Mouse (Mus musculus): ENCODE measurements at regions not wholly inside any gene's neighbourhood (a gene's known extent, or its start where the extent isn't known, plus 50 kb on each side); places are given as distances from the start of the nearest gene placed in this dataset.
A peak's percentile ranks its signal among the peaks of the same experiment; 100 is the strongest.
"Not testable (repeated sequence)": the region's sequence is repeated elsewhere in the genome, so short reads cannot be mapped to it uniquely, and the experiment has no call there.

- not testable (repeated sequence) for H3K27ac ChIP-seq; H3K36me3 ChIP-seq; H3K4me3 ChIP-seq; H3K9me3 ChIP-seq; DNase-seq (ENCODE audit: low spot score); H3K4me1 ChIP-seq; H3K27me3 ChIP-seq (ENCODE audit: insufficient read depth, poor library complexity, severe bottlenecking)
- 35% methylated on average over 7 of the region's 7 CpGs for WGBS
These were observed 65.3 kb downstream of the Gm15023 start for GRCm38 (mm10) chrX:135112109-135112508.

DNA sequence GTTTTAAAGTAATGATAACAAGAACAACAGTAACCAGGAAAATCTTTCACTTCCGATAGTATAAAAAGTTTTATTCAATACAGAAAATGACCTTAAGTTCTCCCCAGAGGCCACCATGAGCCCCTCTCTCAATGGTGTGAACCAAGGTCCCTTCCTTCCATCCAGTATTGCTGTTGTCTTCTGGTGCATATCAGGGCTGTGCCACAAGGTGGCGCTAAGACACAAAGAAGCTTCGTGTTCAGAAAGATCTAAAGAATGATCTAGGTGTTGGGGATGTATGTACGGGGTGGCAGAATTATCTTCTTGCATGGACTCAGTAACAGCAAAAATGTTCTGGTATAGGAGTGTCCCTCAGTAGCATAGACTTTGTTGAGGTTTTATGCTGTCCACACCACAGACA is 66.6 kb downstream of the Gm15023 start:
- H3K9me3 ChIP-seq; DNase-seq (ENCODE audit: low spot score); H3K27me3 ChIP-seq (ENCODE audit: insufficient read depth, poor library complexity, severe bottlenecking); H3K4me3 ChIP-seq; H3K27ac ChIP-seq; H3K4me1 ChIP-seq; H3K36me3 ChIP-seq: not testable (repeated sequence)
- 11% methylated on average over 4 of the region's 4 CpGs for WGBS

DNA sequence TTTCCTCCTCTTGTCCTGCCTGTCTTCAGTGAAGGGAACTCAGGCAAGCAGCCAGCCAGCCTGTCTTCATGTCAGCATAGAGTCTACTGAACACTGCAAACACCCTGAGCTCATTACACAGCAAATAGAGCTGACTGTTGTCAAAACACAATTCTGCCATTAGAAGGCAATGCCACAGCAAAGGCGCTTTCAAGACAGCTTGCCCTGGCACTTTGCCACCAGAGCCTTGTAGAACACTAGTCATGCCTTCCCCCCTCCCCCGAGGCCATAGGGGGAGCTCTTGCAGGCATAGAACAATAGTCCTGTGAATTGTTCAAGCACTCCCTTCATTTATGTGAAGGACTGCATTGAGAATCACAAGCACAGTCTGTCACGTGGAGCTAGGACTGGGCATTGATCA is 75.8 kb downstream of the Gm15023 start:
- no peak overlapping the region for H3K27ac ChIP-seq
- no peaks in the 10 kb centered on the region for H3K36me3 ChIP-seq
- no peaks in the 10 kb centered on the region for H3K9me3 ChIP-seq
- no peaks in the 10 kb centered on the region for H3K4me1 ChIP-seq
- H3K4me3 ChIP-seq = no peak overlapping the region
- H3K27me3 ChIP-seq (ENCODE audit: insufficient read depth, poor library complexity, severe bottlenecking) = peaks cover 4% of the 10 kb centered on the region; the same call in 1 of the 2 replicates
- whole genome bisulfite sequencing = 62% methylated on average over 3 of the region's 3 CpGs
- no peak for DNase-seq (ENCODE audit: low spot score)

- Histone ChIP-seq H3K27ac (no peak overlapping the region), H3K4me1 (no peaks in the 10 kb centered on the region), H3K27me3 (ENCODE audit: insufficient read depth, poor library complexity, severe bottlenecking) (peaks cover 14% of the 10 kb centered on the region; the same call in 1 of the 2 replicates), H3K36me3 (no peaks in the 10 kb centered on the region), H3K4me3 (no peak overlapping the region), H3K9me3 (no peaks in the 10 kb centered on the region)
- DNase-seq (ENCODE audit: low spot score) = no peak
These were observed 79.3 kb downstream of the Gm15023 start for GRCm38 (mm10) chrX:135098101-135098500.

DNA sequence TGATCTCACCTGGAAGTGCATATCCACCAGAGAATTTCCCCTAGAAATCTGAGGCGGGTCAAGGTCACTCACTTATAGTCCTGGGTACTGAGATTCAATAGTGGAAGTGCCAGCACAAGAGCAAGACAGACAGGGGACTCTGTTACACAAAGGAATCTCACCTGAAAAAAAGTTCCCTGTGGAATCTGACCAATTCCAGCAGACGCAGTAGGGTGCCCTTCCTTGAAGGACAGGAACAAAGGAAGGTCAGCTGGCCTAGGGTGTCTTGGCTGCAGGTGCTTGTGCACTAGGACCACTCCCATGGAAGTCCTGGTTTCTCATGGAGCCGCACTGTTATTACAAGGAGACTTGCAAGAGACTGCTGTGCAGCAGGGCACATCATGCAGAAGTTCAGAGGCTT is 81.2 kb downstream of the Gm15023 start:
- no peaks in the 10 kb centered on the region for H3K36me3 ChIP-seq
- no peak for DNase-seq (ENCODE audit: low spot score)
- no peak overlapping the region for H3K4me3 ChIP-seq
- H3K9me3 ChIP-seq = no peaks in the 10 kb centered on the region
- no peak overlapping the region for H3K27ac ChIP-seq
- H3K4me1 ChIP-seq = no peaks in the 10 kb centered on the region
- H3K27me3 ChIP-seq (ENCODE audit: insufficient read depth, poor library complexity, severe bottlenecking) = peaks cover 14% of the 10 kb centered on the region; the same call in 1 of the 2 replicates
- WGBS = 61% methylated on average over 3 of the region's 3 CpGs

GRCm38 (mm10) chrX:135091074-135091473 is 82.1 kb upstream of the Zmat1 start:
- not testable (repeated sequence) for H3K4me3 ChIP-seq; H3K36me3 ChIP-seq; DNase-seq (ENCODE audit: low spot score); H3K4me1 ChIP-seq; H3K27me3 ChIP-seq (ENCODE audit: insufficient read depth, poor library complexity, severe bottlenecking); H3K9me3 ChIP-seq; H3K27ac ChIP-seq
- WGBS = 23% methylated on average over 3 of the region's 3 CpGs

GRCm38 (mm10) chrX:135087068-135087579 is 78.1 kb upstream of the Zmat1 start:
- WGBS = 45% methylated on average over 7 of the region's 7 CpGs
- DNase-seq (ENCODE audit: low spot score); H3K9me3 ChIP-seq; H3K36me3 ChIP-seq; H3K4me1 ChIP-seq; H3K27ac ChIP-seq; H3K4me3 ChIP-seq; H3K27me3 ChIP-seq (ENCODE audit: insufficient read depth, poor library complexity, severe bottlenecking): not testable (repeated sequence)

DNA sequence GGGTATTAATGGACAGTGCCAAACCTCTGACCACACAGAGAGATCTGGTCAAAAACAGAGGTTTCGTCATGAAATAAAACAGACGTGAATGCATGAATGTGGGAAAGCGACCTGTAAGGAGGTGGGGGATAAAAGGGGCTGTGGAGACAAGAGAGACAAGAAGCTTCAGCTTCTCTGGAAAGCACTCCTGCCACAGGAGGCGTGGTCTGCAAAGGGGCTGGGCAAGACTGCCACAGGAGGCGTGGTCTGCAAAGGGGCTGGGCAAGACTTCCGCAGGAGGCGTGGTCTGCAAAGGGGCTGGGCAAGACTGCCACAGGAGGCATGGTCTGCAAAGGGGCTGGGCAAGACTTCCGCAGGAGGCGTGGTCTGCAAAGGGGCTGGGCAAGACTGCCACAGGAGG is 77.6 kb upstream of the Zmat1 start:
- not testable (repeated sequence) for DNase-seq (ENCODE audit: low spot score); H3K4me1 ChIP-seq; H3K27me3 ChIP-seq (ENCODE audit: insufficient read depth, poor library complexity, severe bottlenecking); H3K9me3 ChIP-seq; H3K27ac ChIP-seq; H3K4me3 ChIP-seq; H3K36me3 ChIP-seq
- WGBS = 26% methylated on average over 7 of the region's 9 CpGs

- not testable (repeated sequence) for H3K4me1 ChIP-seq; H3K36me3 ChIP-seq; H3K4me3 ChIP-seq; DNase-seq (ENCODE audit: low spot score); H3K27me3 ChIP-seq (ENCODE audit: insufficient read depth, poor library complexity, severe bottlenecking); H3K9me3 ChIP-seq; H3K27ac ChIP-seq
- 39% methylated on average over 14 of the region's 14 CpGs for WGBS
These were observed 77.0 kb upstream of the Zmat1 start for GRCm38 (mm10) chrX:135085770-135086553.

GRCm38 (mm10) chrX:135080380-135081158 is 71.6 kb upstream of the Zmat1 start:
- Histone ChIP-seq H3K27me3 (ENCODE audit: insufficient read depth, poor library complexity, severe bottlenecking) (peaks cover 18% of the 10 kb centered on the region), H3K27ac (no peak overlapping the region), H3K9me3 (no peaks in the 10 kb centered on the region), H3K36me3 (no peaks in the 10 kb centered on the region), H3K4me3 (no peak overlapping the region), H3K4me1 (0 out of 2 replicates have a peak, but pooled peaks cover 2% of the 10 kb centered on the region)
- 73% methylated on average over 2 of the region's 2 CpGs for WGBS
- peak; percentile 11 for DNase-seq (ENCODE audit: low spot score)

DNA sequence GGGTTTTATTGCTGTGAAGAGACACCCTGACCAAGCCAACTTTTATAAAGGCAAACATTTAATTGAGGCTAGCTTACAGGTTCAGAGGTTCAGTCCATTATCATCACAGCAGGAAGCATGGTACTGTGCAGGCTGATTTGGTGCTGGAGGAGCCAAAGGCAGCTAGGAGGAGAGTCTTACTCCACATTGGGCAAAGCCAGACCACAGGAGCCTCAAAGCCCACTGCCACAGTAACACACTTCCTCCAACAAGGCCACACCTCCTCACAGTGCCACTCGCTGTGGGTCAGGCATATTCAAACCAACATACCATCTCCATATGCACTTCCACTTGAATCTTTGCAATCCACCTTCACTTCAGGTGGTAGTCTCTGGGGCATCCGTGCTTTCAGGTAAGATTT is 70.4 kb upstream of the Zmat1 start:
- no peak overlapping the region for H3K4me3 ChIP-seq
- no peak for DNase-seq (ENCODE audit: low spot score)
- H3K4me1 ChIP-seq = 0 out of 2 replicates have a peak, but pooled peaks cover 2% of the 10 kb centered on the region
- no peaks in the 10 kb centered on the region for H3K36me3 ChIP-seq
- no peak overlapping the region for H3K27ac ChIP-seq
- no peaks in the 10 kb centered on the region for H3K9me3 ChIP-seq
- WGBS = 84% methylated on average over 2 of the region's 2 CpGs
- peaks cover 18% of the 10 kb centered on the region for H3K27me3 ChIP-seq (ENCODE audit: insufficient read depth, poor library complexity, severe bottlenecking)

DNA sequence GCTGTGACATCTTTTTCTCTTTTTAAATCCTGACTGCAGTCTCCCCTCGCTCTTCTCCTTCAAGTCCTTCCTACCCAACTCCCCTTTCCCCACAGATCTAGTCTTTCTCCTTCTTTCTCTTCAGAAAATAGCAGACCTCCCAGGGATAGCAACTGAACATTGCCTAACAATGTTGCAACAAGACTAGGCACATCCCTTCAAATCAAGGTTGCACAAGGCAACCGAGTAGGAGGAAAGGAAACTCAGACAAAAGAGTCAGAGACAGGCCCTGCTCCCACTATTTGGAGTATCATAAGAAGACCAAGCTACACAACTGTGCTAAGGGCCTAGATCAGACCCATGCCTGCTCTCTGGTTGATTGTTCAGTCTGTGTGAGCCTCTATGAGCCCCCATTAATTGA is 66.9 kb upstream of the Zmat1 start:
- H3K4me3 ChIP-seq = no peak overlapping the region
- H3K4me1 ChIP-seq = 0 out of 2 replicates have a peak, but pooled peaks cover 2% of the 10 kb centered on the region
- no peak overlapping the region for H3K27ac ChIP-seq
- 78% methylated on average over 2 of the region's 2 CpGs for WGBS
- H3K27me3 ChIP-seq (ENCODE audit: insufficient read depth, poor library complexity, severe bottlenecking) = peaks cover 12% of the 10 kb centered on the region; the same call in 1 of the 2 replicates
- H3K36me3 ChIP-seq = no peaks in the 10 kb centered on the region
- H3K9me3 ChIP-seq = no peaks in the 10 kb centered on the region
- DNase-seq (ENCODE audit: low spot score) = no peak

DNA sequence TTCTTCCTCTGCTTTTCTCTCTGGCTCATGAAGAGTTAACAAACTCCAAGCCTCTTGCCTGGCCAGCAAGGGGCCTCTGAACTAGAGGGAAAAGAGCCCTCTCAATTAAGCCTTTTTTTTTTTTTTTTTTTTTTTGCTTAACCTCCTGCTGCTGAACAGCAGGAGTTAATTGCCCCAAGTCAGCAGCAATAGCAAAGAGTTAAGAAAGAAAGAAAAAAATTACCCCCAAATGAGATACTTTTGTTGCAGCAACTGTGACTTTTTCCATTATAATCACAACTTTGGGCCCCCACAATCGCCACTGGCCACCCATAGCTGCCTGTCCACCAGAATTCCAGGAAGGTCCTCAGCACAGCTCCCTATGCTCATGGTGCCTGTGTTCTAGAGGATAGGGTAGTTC is 60.4 kb upstream of the Zmat1 start:
- H3K36me3 ChIP-seq = no peaks in the 10 kb centered on the region

More for the DNA sequence above, 60.4 kb upstream of the Zmat1 start:
- no peak for DNase-seq (ENCODE audit: low spot score)
- H3K27me3 ChIP-seq (ENCODE audit: insufficient read depth, poor library complexity, severe bottlenecking) = peaks cover 6% of the 10 kb centered on the region; the same call in 1 of the 2 replicates
- H3K4me1 ChIP-seq = no peaks in the 10 kb centered on the region
- 27% methylated on average over 1 of the region's 1 CpGs for WGBS
- H3K27ac ChIP-seq = no peak overlapping the region
- no peak overlapping the region for H3K4me3 ChIP-seq
- H3K9me3 ChIP-seq = no peaks in the 10 kb centered on the region

All from heart, embryonic 10.5 days (tissue).